Mouse (Mus musculus) liver, adult 2 months (tissue): ENCODE measurements around the gene Pigl. TPM values are rescaled to one million over a fixed set of nuclear protein-coding genes. Genes with fewer than 3 reads are reported as not detected.

Source experiments
- DNase-seq: peaks from one replicate; pipeline ENCODE4 v3.0.0-alpha.2; 2011; ENCODE audit warnings: low read depth, low spot score; ENCODE audit errors: extremely low read depth
- H3K27ac ChIP-seq: fragments of 200-500 bp; replicated peaks from 2 replicates; pipeline ENCODE4 v1.5.1; 2012; ENCODE audit warnings: low read depth, mild to moderate bottlenecking, control low read depth, inconsistent platforms, low read length; ENCODE audit not compliant: insufficient read depth
- H3K27me3 ChIP-seq: fragments of 200-500 bp; 2 replicates; pipeline ENCODE4 v1.6.1; 2012; ENCODE audit warnings: mild to moderate bottlenecking, moderate library complexity, low read length, inconsistent platforms; ENCODE audit not compliant: control insufficient read depth, insufficient read depth
- H3K36me3 ChIP-seq: fragments of 200-500 bp; 2 replicates; pipeline ENCODE4 v1.6.1; 2012; ENCODE audit warnings: low read length, inconsistent platforms; ENCODE audit not compliant: control insufficient read depth, insufficient read depth
- H3K4me1 ChIP-seq: fragments of 200-500 bp; 2 replicates; pipeline ENCODE4 v1.6.1; 2011; ENCODE audit warnings: low read length; ENCODE audit not compliant: control insufficient read depth, insufficient read depth
- H3K4me3 ChIP-seq: fragments of 200-500 bp; 2 replicates; pipeline ENCODE4 v1.5.1; 2011; ENCODE audit warnings: low read depth, mild to moderate bottlenecking, control low read depth, low read length, moderate library complexity; ENCODE audit not compliant: insufficient read depth
- H3K79me2 ChIP-seq: fragments of 200-500 bp; 2 replicates; pipeline ENCODE4 v1.6.1; 2012; ENCODE audit warnings: inconsistent platforms, mild to moderate bottlenecking, low read length, moderate library complexity; ENCODE audit not compliant: control insufficient read depth, insufficient read depth
- H3K9ac ChIP-seq: fragments of 200-500 bp; 2 replicates; pipeline ENCODE4 v1.6.1; 2012; ENCODE audit warnings: low read depth, mild to moderate bottlenecking, control low read depth, inconsistent platforms, low read length
- CTCF ChIP-seq: fragments of 200-500 bp; IDR thresholded peaks from 2 replicates; pipeline ENCODE4 v1.5.1; 2011; ENCODE audit warnings: low read depth, low read length, control low read depth
- POLR2A ChIP-seq: fragments of 200-500 bp; IDR thresholded peaks from 2 replicates; pipeline ENCODE4 v1.6.1; 2011; ENCODE audit warnings: low read length, control low read depth; ENCODE audit not compliant: insufficient read depth; ENCODE audit errors: extremely low read depth
- WGBS: fragments of 180-500 bp; shearing (Covaris S2); methylation state at CpG from one replicate; pipeline ENCODE4 v1.1.7; 2018; 5-methylcytosine and 5-hydroxymethylcytosine counted together
- polyA plus RNA-seq: library from polyadenylated mRNA; depleted of rRNA; stranded (reverse); fragments of >200 nt; gene quantifications from 2 replicates; pipeline ENCODE4 v1.2.3, GENCODE M21; 2012
- total RNA-seq: library from RNA; depleted of rRNA; stranded (reverse); fragments of >200 nt; gene quantifications from 2 replicates; pipeline ENCODE4 v1.2.3, GENCODE M21; 2014

The Pigl gene
- total and polyA plus RNA-seq, 2 experiments = 1.5 to 3.6 TPM

- Histone ChIP-seq H3K27me3 (no peaks in the 10 kb centered on the region), H3K27ac (no peak overlapping the region), H3K79me2 (no peaks in the 10 kb centered on the region; the same call in 1 of the 2 replicates), H3K9ac (no peak overlapping the region), H3K36me3 (no peaks in the 10 kb centered on the region), H3K4me1 (peaks cover 2% of the 10 kb centered on the region; the same call in 1 of the 2 replicates), H3K4me3 (no peak overlapping the region)
- DNase-seq = no peak
- WGBS = 89% methylated on average over 8 of the region's 8 CpGs
- no peak for TF ChIP-seq POLR2A
- TF ChIP-seq CTCF = no peak
These were observed 83.3 kb downstream of the Pigl start for GRCm38 (mm10) chr11:62541581-62541980.

GRCm38 (mm10) chr11:62543991-62544390 lies 85.7 kb downstream of the Pigl start:
- no peak overlapping the region for H3K9ac ChIP-seq
- TF ChIP-seq POLR2A (no peak), CTCF (no peak)
- 89% methylated on average over 3 of the region's 3 CpGs for WGBS

GRCm38 (mm10) chr11:62549782-62550181 lies 91.5 kb downstream of the Pigl start:
- under 1% methylated on average over 5 of the region's 5 CpGs for WGBS
- Histone ChIP-seq H3K4me1 (peaks cover 12% of the 10 kb centered on the region), H3K27me3 (no peaks in the 10 kb centered on the region), H3K4me3 (peak overlapping the region; percentile 80; the same call in 1 of the 2 replicates), H3K36me3 (peaks cover 14% of the 10 kb centered on the region), H3K9ac (no peak overlapping the region; the same call in 1 of the 2 replicates), H3K79me2 (peaks cover 4% of the 10 kb centered on the region; the same call in 1 of the 2 replicates), H3K27ac (peak overlapping the region; percentile 99)
- peak; percentile 93 for DNase-seq
- TF ChIP-seq POLR2A (no peak), CTCF (no peak)

More at GRCm38 (mm10) chr11:62543991-62544390, 85.7 kb downstream of the Pigl start:
- Histone ChIP-seq H3K4me1 (peaks cover 2% of the 10 kb centered on the region; the same call in 1 of the 2 replicates), H3K27ac (no peak overlapping the region), H3K27me3 (no peaks in the 10 kb centered on the region), H3K4me3 (no peak overlapping the region), H3K36me3 (no peaks in the 10 kb centered on the region), H3K79me2 (no peaks in the 10 kb centered on the region; the same call in 1 of the 2 replicates)
- no peak for DNase-seq

- TF ChIP-seq POLR2A = no peak
- no peak for TF ChIP-seq CTCF
- H3K36me3 ChIP-seq = peaks cover 14% of the 10 kb centered on the region
- DNase-seq = peak; percentile 93
- H3K4me3 ChIP-seq = peak overlapping the region; percentile 80
- peak overlapping the region; percentile 99 for H3K27ac ChIP-seq
- peaks cover 4% of the 10 kb centered on the region; the same call in 1 of the 2 replicates for H3K79me2 ChIP-seq
- H3K4me1 ChIP-seq = peaks cover 12% of the 10 kb centered on the region
- H3K27me3 ChIP-seq = no peaks in the 10 kb centered on the region
- under 1% methylated on average over 11 of the region's 11 CpGs for WGBS
- H3K9ac ChIP-seq = peak overlapping the region; percentile 93
These were observed 92.0 kb downstream of the Pigl start for GRCm38 (mm10) chr11:62550227-62550685.

GRCm38 (mm10) chr11:62550727-62551225 lies 92.5 kb downstream of the Pigl start, which contains the start of gene Ubb:
Gene Ubb, plus strand, starts transcription at chr11:62551171.
- Histone ChIP-seq H3K79me2 (peaks cover 4% of the 10 kb centered on the region; the same call in 1 of the 2 replicates), H3K9ac (peak within 1 kb of the TSS; percentile 93), H3K27me3 (no peaks in the 10 kb centered on the region), H3K4me1 (peaks cover 12% of the 10 kb centered on the region), H3K36me3 (peaks cover 14% of the 10 kb centered on the region), H3K27ac (peak within 1 kb of the TSS; percentile 99), H3K4me3 (peak within 1 kb of the TSS; percentile 85)
- DNase-seq = peak; percentile 94
- under 1% methylated on average over 40 of the region's 40 CpGs for WGBS
- TF ChIP-seq CTCF = no peak
- peak; percentile 91 for TF ChIP-seq POLR2A
